Mouse (Mus musculus) MEL (cell line): ENCODE measurements around the gene Cbln4.

ENCODE experiments used
- BHLHE40 ChIP-seq: IDR thresholded peaks from 2 replicates; pipeline ENCODE4 v1.6.1; 2012; ENCODE audit warnings: low read depth, mild to moderate bottlenecking, inconsistent platforms, low read length, improper control_type of control experiment, borderline replicate concordance
- CHD1 ChIP-seq: IDR thresholded peaks from 2 replicates; pipeline ENCODE4 v1.6.1; 2012; ENCODE audit warnings: low read depth, mild to moderate bottlenecking, inconsistent platforms, low read length, improper control_type of control experiment
- CHD2 ChIP-seq: IDR thresholded peaks from 2 replicates; pipeline ENCODE4 v1.6.1; 2011; ENCODE audit warnings: low read length, improper control_type of control experiment
- CTCF ChIP-seq, 3 experiments: IDR thresholded peaks in 2 of 3; conservative IDR thresholded peaks in 1 of 3; 2 replicates each; pipeline ENCODE4 v1.5.1; 2011 to 2012; ENCODE audit warnings: low read length in 3 of 3, low read depth in 2 of 3, mild to moderate bottlenecking in 2 of 3, improper control_type of control experiment in 1 of 3, inconsistent platforms in 1 of 3, mixed read lengths in 1 of 3, moderate library complexity in 1 of 3; ENCODE audit not compliant: control insufficient read depth in 1 of 3, insufficient read depth in 1 of 3, poor library complexity in 1 of 3, severe bottlenecking in 1 of 3
- ELF1 ChIP-seq: IDR thresholded peaks from 2 replicates; pipeline ENCODE4 v1.6.1; 2014; ENCODE audit warnings: low read depth, mild to moderate bottlenecking, inconsistent platforms, low read length, improper control_type of control experiment, moderate library complexity
- GABPA ChIP-seq: IDR thresholded peaks from 2 replicates; pipeline ENCODE4 v1.6.1; 2012; ENCODE audit warnings: low read depth, mild to moderate bottlenecking, inconsistent platforms, low read length, improper control_type of control experiment, moderate library complexity
- MAFK ChIP-seq: IDR thresholded peaks from 2 replicates; pipeline ENCODE4 v1.6.1; 2011; ENCODE audit warnings: low read depth, mild to moderate bottlenecking, low read length, improper control_type of control experiment, borderline replicate concordance
- MYB ChIP-seq: IDR thresholded peaks from 2 replicates; pipeline ENCODE4 v1.6.1; 2011; ENCODE audit warnings: mild to moderate bottlenecking, low read depth, low read length, improper control_type of control experiment
- POLR2A ChIP-seq, 2 experiments: IDR thresholded peaks; 2 replicates each; pipeline ENCODE4 v1.6.1; 2011 to 2012; ENCODE audit warnings: low read length in 2 of 2, mild to moderate bottlenecking in 2 of 2, control low read depth in 1 of 2, improper control_type of control experiment in 1 of 2, low read depth in 1 of 2, moderate library complexity in 1 of 2; ENCODE audit not compliant: control insufficient read depth in 1 of 2, insufficient read depth in 1 of 2, poor library complexity in 1 of 2
- SIN3A ChIP-seq: IDR thresholded peaks from 2 replicates; pipeline ENCODE4 v1.6.1; 2012; ENCODE audit warnings: low read length, improper control_type of control experiment, inconsistent platforms
- USF1 ChIP-seq: IDR thresholded peaks from 2 replicates; pipeline ENCODE4 v1.6.1; 2014; ENCODE audit warnings: low read depth, mild to moderate bottlenecking, inconsistent platforms, low read length, improper control_type of control experiment, moderate library complexity

DNA sequence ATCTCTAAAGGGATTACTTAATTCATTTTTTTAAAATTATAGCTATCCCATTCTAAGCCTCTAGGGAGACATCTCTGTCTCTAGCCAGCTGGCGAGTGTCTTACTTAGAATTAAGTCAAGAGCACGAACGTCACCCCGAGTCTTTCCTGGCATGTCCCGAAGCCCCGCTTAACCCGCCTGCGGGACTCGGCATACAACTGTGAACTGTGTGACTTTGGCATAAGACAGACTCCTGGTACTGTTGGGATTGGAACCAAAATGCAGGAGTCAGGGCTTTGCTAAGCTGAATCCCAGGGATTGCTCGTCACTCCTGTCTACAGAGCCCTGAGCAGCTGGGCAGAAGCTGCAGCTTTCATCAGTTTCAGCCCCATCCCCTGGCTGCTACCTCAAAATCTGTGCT lies 2.4 kb downstream of the Cbln4 start:
- TF ChIP-seq MYB: no peak
- no peak for TF ChIP-seq CTCF (IDR thresholded peaks at IDR 0.05 in 2 of 3, conservative IDR thresholded peaks at IDR 0.05 in 1 of 3; ENCODE audit: control insufficient read depth in 1 of 3, insufficient read depth in 1 of 3, low read depth in 2 of 3, low read length in 3 of 3, poor library complexity in 1 of 3, severe bottlenecking in 1 of 3)
- no peak for TF ChIP-seq POLR2A (IDR thresholded peaks at IDR 0.05; ENCODE audit: control insufficient read depth in 1 of 2, insufficient read depth in 1 of 2, low read depth in 1 of 2, low read length in 2 of 2, poor library complexity in 1 of 2)
- TF ChIP-seq BHLHE40: no peak
- TF ChIP-seq CHD2: no peak
- TF ChIP-seq USF1: no peak
- no peak for TF ChIP-seq MAFK
- TF ChIP-seq CHD1: no peak
- no peak for TF ChIP-seq ELF1
- no peak for TF ChIP-seq GABPA
- TF ChIP-seq SIN3A: no peak
